Mouse (Mus musculus) lung, adult 18-20 months (tissue): ENCODE data around the gene Cers1.

ENCODE experiments used
- DNase-seq, 2 experiments: peaks; one replicate each; pipeline ENCODE4 v3.0.0; 2022; ENCODE audit warnings: mixed read lengths in 2 of 2

Cers1 gene

GRCm38 (mm10) chr8:70316511-70317504 lies 1.2 kb downstream of the Cers1 start:
- DNase-seq, result no peak

- no peak for DNase-seq
Measured at GRCm38 (mm10) chr8:70317872-70318271, 2.3 kb downstream of the Cers1 start.

GRCm38 (mm10) chr8:70323716-70324115 lies 8.1 kb downstream of the Cers1 start:
- no peak for DNase-seq

- no peak for DNase-seq
Measured at GRCm38 (mm10) chr8:70327512-70327911, 11.9 kb downstream of the Cers1 start.

GRCm38 (mm10) chr8:70329124-70329834 lies 13.7 kb downstream of the Cers1 start, which contains the start of gene Gdf1:
TSS of gene Gdf1 (plus strand) at chr8:70329817.
- DNase-seq, result no peak

- DNase-seq, result no peak
Measured at GRCm38 (mm10) chr8:70329835-70330740, 14.5 kb downstream of the Cers1 start.

GRCm38 (mm10) chr8:70330741-70331364 lies 15.3 kb downstream of the Cers1 start:
- no peak for DNase-seq

GRCm38 (mm10) chr8:70331526-70331925 lies 16.0 kb downstream of the Cers1 start:
- DNase-seq, result no peak

- peak; percentile 41 to 49 for DNase-seq
Measured at GRCm38 (mm10) chr8:70332070-70332877, 16.7 kb downstream of the Cers1 start.

GRCm38 (mm10) chr8:70332878-70333202 lies 17.3 kb downstream of the Cers1 start:
- DNase-seq, result no peak

GRCm38 (mm10) chr8:70338931-70339330 lies 23.4 kb downstream of the Cers1 start:
- DNase-seq, result no peak

GRCm38 (mm10) chr8:70340659-70341058 lies 25.1 kb downstream of the Cers1 start:
- DNase-seq, result no peak

GRCm38 (mm10) chr8:70342007-70342406 lies 26.4 kb downstream of the Cers1 start:
- no peak for DNase-seq

GRCm38 (mm10) chr8:70343076-70343475 lies 27.5 kb downstream of the Cers1 start:
- no peak for DNase-seq

GRCm38 (mm10) chr8:70343696-70344095 lies 28.1 kb downstream of the Cers1 start:
- DNase-seq, result no peak

GRCm38 (mm10) chr8:70344279-70344678 lies 28.7 kb downstream of the Cers1 start:
- DNase-seq, result no peak

GRCm38 (mm10) chr8:70347443-70347842 lies 31.9 kb downstream of the Cers1 start:
- no peak for DNase-seq

GRCm38 (mm10) chr8:70347860-70348420 lies 32.4 kb downstream of the Cers1 start:
- no peak for DNase-seq

GRCm38 (mm10) chr8:70351035-70351999 lies 35.7 kb downstream of the Cers1 start:
- DNase-seq, result peak; percentile 34 to 53

- no peak for DNase-seq
Measured at GRCm38 (mm10) chr8:70352000-70352384, 36.4 kb downstream of the Cers1 start.
